Mouse (Mus musculus) hindbrain, embryonic 11.5 days (tissue): ENCODE measurements around the gene Rragc. TPM values are rescaled to one million over a fixed set of nuclear protein-coding genes. Genes with fewer than 3 reads are reported as not detected.

Source experiments
- ATAC-seq: fragments of 200-750 bp; cut with Nextera tagmentation; 2 replicates; pipeline ENCODE4 v1.8.0; 2017; ENCODE audit warnings: mild to moderate bottlenecking, moderate TSS enrichment, moderate library complexity; ENCODE audit not compliant: low FRiP score
- DNase-seq: peaks from one replicate; pipeline ENCODE4 v3.0.0-alpha.2; 2015; ENCODE audit warnings: low spot score
- H3K27ac ChIP-seq: fragments of 300-500 bp; sonication (generic); 2 replicates; pipeline ENCODE4 v1.5.1; 2014; ENCODE audit warnings: mild to moderate bottlenecking, low read depth, low read length
- H3K27me3 ChIP-seq: fragments of 300-500 bp; sonication (generic); 2 replicates; pipeline ENCODE4 v1.6.1; 2014; ENCODE audit warnings: mild to moderate bottlenecking, low read length, moderate library complexity, mixed read lengths; ENCODE audit not compliant: control insufficient read depth, insufficient read depth
- H3K36me3 ChIP-seq: fragments of 300-500 bp; sonication (generic); 2 replicates; pipeline ENCODE4 v1.6.1; 2014; ENCODE audit warnings: mild to moderate bottlenecking, low read length, moderate library complexity, mixed read lengths; ENCODE audit not compliant: control insufficient read depth, insufficient read depth
- H3K4me1 ChIP-seq: fragments of 300-500 bp; sonication (generic); replicated peaks from 2 replicates; pipeline ENCODE4 v1.6.1; 2014; ENCODE audit warnings: low read length, mixed read lengths; ENCODE audit not compliant: control insufficient read depth, insufficient read depth
- H3K4me2 ChIP-seq: fragments of 300-500 bp; sonication (generic); replicated peaks from 2 replicates; pipeline ENCODE4 v1.6.1; 2014; ENCODE audit warnings: mild to moderate bottlenecking, low read depth, low read length
- H3K4me3 ChIP-seq: fragments of 300-500 bp; sonication (generic); 2 replicates; pipeline ENCODE4 v1.5.1; 2014; ENCODE audit warnings: low read depth, low read length
- H3K9ac ChIP-seq: fragments of 300-500 bp; sonication (generic); 2 replicates; pipeline ENCODE4 v1.6.1; 2014; ENCODE audit warnings: low read depth, low read length
- H3K9me3 ChIP-seq: fragments of 300-500 bp; sonication (generic); 2 replicates; pipeline ENCODE4 v1.6.1; 2016; ENCODE audit warnings: low read length; ENCODE audit not compliant: control insufficient read depth
- WGBS: fragments of 180-500 bp; shearing (Covaris S2); extraction: QIAGEN DNeasy Blood & Tissue Kit; methylation state at CpG from one replicate; pipeline ENCODE4 v1.1.7; 2014; 5-methylcytosine and 5-hydroxymethylcytosine counted together
- polyA plus RNA-seq: library from polyadenylated mRNA; unstranded; fragments of >200 nt; fragmentation: Nextera tagmentation; extraction: Ambion mirVana; gene quantifications from 2 replicates; pipeline ENCODE4 v1.2.1, GENCODE M21; 2014

The Rragc gene
- polyA plus RNA-seq, 1 experiment from 2014 or later: 55.0 TPM

GRCm38 (mm10) chr4:123912431-123912830, 4.8 kb upstream of the Rragc start:
- Histone ChIP-seq H3K9ac (no peak overlapping the region), H3K27ac (no peak overlapping the region), H3K27me3 (no peaks in the 10 kb centered on the region), H3K9me3 (no peaks in the 10 kb centered on the region), H3K4me2 (no peak overlapping the region), H3K4me3 (no peak overlapping the region), H3K4me1 (peaks cover 5% of the 10 kb centered on the region; the same call in 1 of the 2 replicates), H3K36me3 (no peaks in the 10 kb centered on the region)
- ATAC-seq: no peak
- WGBS: 70% methylated on average over 2 of the region's 2 CpGs
- DNase-seq: no peak

DNA sequence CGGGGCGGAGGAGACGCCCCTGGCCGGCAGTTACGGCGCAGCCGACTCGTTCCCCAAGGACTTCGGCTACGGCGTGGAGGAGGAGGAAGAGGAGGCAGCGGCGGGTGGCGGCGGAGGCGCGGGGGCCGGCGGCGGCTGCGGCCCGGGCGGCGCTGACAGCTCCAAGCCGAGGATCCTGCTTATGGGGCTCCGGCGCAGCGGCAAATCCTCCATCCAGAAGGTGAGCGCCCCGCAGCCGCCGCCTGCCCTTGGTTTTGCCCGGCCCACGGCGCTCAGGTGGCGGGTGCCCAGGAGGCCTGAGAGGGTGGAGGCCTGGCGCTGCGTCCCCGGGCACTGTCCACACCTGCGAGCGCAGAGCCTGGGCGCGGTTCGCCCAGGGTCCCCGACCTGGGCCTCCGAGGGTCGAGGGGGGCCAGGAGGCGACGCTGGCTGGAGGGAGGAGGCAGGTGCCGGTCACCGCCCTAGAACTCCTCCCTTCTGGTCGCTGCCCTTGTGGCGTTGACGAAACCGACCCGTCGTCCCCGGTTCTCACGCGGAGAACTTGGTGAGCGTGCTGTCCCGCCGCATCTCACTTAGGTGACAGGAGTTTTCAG, 398 bp downstream of the Rragc start, which contains the start of gene 4930535I16Rik:
TSS of gene 4930535I16Rik (minus strand) at position 475 of the 593 bp plus-strand sequence.
- Histone ChIP-seq H3K4me3 (peak within 1 kb of the TSS; percentile 76), H3K9ac (peak within 1 kb of the TSS; percentile 80), H3K36me3 (peaks cover 3% of the 10 kb centered on the region; the same call in 1 of the 2 replicates), H3K27me3 (no peaks in the 10 kb centered on the region), H3K4me2 (peak within 1 kb of the TSS; percentile 92), H3K9me3 (no peaks in the 10 kb centered on the region), H3K27ac (peak within 1 kb of the TSS; percentile 83), H3K4me1 (peaks cover 8% of the 10 kb centered on the region)
- peak; percentile 65 for ATAC-seq
- WGBS: 2% methylated on average over 45 of the region's 63 CpGs
- DNase-seq: peak; percentile 48

- H3K4me3 ChIP-seq: no peak overlapping the region
Measured at GRCm38 (mm10) chr4:123918851-123919250, 1.6 kb downstream of the Rragc start.

GRCm38 (mm10) chr4:123921055-123921565, 3.9 kb downstream of the Rragc start:
- Histone ChIP-seq H3K27me3 (no peaks in the 10 kb centered on the region), H3K9me3 (no peaks in the 10 kb centered on the region), H3K36me3 (peaks cover 7% of the 10 kb centered on the region; the same call in 1 of the 2 replicates), H3K27ac (no peak overlapping the region), H3K4me1 (peaks cover 7% of the 10 kb centered on the region), H3K9ac (no peak overlapping the region), H3K4me3 (no peak overlapping the region), H3K4me2 (no peak overlapping the region)
- ATAC-seq (no peak), DNase-seq (no peak)
- 91% methylated on average over 4 of the region's 4 CpGs for WGBS

More at GRCm38 (mm10) chr4:123918851-123919250, 1.6 kb downstream of the Rragc start:
- Histone ChIP-seq H3K27ac (no peak overlapping the region), H3K4me2 (peak overlapping the region; percentile 92; the same call in 1 of the 2 replicates), H3K4me1 (peaks cover 8% of the 10 kb centered on the region), H3K27me3 (no peaks in the 10 kb centered on the region), H3K36me3 (peaks cover 3% of the 10 kb centered on the region; the same call in 1 of the 2 replicates), H3K9ac (no peak overlapping the region; the same call in 1 of the 2 replicates), H3K9me3 (no peaks in the 10 kb centered on the region)
- DNase-seq (no peak), ATAC-seq (no peak)
- WGBS: 67% methylated on average over 2 of the region's 2 CpGs

DNA sequence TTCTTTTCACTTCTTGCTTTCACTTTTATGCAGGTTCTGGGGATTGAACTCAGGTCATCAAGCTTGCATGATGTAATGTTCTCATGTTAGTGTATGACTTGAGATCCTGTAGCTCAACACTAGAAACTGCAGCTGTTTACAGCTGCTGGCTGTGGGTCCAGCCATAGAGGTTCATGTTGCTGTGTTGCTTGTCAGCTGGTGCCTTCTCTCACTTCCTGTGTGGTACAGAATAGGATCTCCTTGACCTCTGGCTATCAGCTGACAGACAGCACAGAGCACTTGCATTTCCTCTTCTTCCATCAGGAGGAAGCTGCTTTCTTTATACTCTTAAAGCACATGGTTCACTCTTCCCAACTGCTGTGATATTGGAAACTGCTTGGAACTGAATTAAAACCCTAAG, 10.7 kb downstream of the Rragc start:
- Histone ChIP-seq H3K27ac (no peak overlapping the region), H3K9me3 (no peaks in the 10 kb centered on the region), H3K9ac (no peak overlapping the region), H3K27me3 (no peaks in the 10 kb centered on the region), H3K36me3 (peaks cover 11% of the 10 kb centered on the region; the same call in 1 of the 2 replicates), H3K4me2 (no peak overlapping the region), H3K4me1 (no peaks in the 10 kb centered on the region), H3K4me3 (no peak overlapping the region)
- ATAC-seq: no peak
- DNase-seq: no peak

DNA sequence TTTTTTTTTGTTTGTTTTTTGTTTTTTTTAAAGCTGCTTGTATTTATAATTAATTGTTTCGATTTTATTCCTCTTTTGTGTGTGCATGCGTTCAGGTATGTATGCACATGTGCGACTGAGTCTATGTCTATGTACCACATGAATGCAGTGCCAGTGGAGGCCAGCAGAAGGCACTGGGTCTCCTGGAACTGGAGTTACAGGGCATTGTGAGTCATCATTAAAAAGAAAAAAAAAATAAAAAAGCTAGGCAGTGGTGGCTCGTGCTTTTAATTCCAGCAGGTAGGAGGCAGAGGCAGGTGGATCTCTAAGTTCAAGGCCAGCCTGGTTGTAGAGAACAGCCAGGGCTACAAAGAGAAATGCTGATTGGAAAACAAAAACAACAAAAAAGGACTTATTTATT, 12.7 kb downstream of the Rragc start:
- H3K4me1 ChIP-seq: no peaks in the 10 kb centered on the region
- H3K27me3 ChIP-seq: no peaks in the 10 kb centered on the region
- H3K4me2 ChIP-seq: no peak overlapping the region
- H3K36me3 ChIP-seq: peaks cover 11% of the 10 kb centered on the region; the same call in 1 of the 2 replicates
- WGBS: 97% methylated on average over 4 of the region's 4 CpGs
- ATAC-seq (no peak), DNase-seq (no peak)
- no peak overlapping the region for H3K4me3 ChIP-seq
- H3K27ac ChIP-seq: no peak overlapping the region
- H3K9ac ChIP-seq: no peak overlapping the region
- no peaks in the 10 kb centered on the region for H3K9me3 ChIP-seq

DNA sequence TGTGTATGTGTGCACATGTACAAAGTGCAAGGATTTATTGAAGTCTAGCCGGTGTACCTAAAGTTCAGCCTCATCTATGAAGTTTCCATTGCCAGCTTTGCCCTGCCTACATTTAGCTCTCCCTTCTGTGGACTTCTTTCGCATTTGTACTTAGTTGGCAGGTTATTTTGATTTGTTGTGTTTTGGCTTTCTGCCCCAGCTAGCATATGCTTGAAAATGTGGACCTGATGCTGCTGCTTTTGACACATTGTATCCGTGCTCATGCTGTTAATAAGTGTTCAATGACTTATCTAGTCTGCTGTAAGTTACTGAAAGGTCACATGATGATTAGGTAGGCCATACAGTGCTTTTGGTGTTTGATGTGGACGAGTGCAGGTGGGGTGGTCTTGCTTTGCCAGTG, 17.1 kb downstream of the Rragc start:
- DNase-seq (no peak), ATAC-seq (no peak)
- Histone ChIP-seq H3K27ac (no peak overlapping the region), H3K9ac (no peak overlapping the region), H3K27me3 (no peaks in the 10 kb centered on the region), H3K4me2 (no peak overlapping the region), H3K9me3 (no peaks in the 10 kb centered on the region), H3K36me3 (peaks cover 5% of the 10 kb centered on the region; the same call in 1 of the 2 replicates), H3K4me1 (no peaks in the 10 kb centered on the region), H3K4me3 (no peak overlapping the region)
- 92% methylated on average over 4 of the region's 4 CpGs for WGBS

- Histone ChIP-seq H3K27ac (no peak overlapping the region), H3K4me1 (no peaks in the 10 kb centered on the region), H3K27me3 (no peaks in the 10 kb centered on the region), H3K9ac (no peak overlapping the region), H3K36me3 (peaks cover 3% of the 10 kb centered on the region; the same call in 1 of the 2 replicates), H3K4me2 (no peak overlapping the region), H3K4me3 (no peak overlapping the region), H3K9me3 (no peaks in the 10 kb centered on the region)
- 92% methylated on average over 7 of the region's 7 CpGs for WGBS
- no peak for DNase-seq
- no peak for ATAC-seq
Measured at GRCm38 (mm10) chr4:123936059-123936458, 18.8 kb downstream of the Rragc start.

- Histone ChIP-seq H3K27me3 (no peaks in the 10 kb centered on the region), H3K4me1 (no peaks in the 10 kb centered on the region), H3K36me3 (no peaks in the 10 kb centered on the region), H3K4me3 (no peak overlapping the region), H3K9me3 (no peaks in the 10 kb centered on the region), H3K4me2 (no peak overlapping the region), H3K9ac (no peak overlapping the region), H3K27ac (no peak overlapping the region)
- DNase-seq: peak; percentile 91
- no peak for ATAC-seq
- 7% methylated on average over 4 of the region's 4 CpGs for WGBS
Measured at GRCm38 (mm10) chr4:123939838-123940237, 22.6 kb downstream of the Rragc start.
